Mouse (Mus musculus): Measurements from ENCODE around the gene Kat2a. TPM values are rescaled to one million over a fixed set of nuclear protein-coding genes. Genes with fewer than 3 reads are reported as not detected.

The Kat2a gene
- polyA plus RNA-seq (2017; shearing (Covaris generic)) = 40.1 TPM

GRCm38 (mm10) chr11:100711783-100712615 is at the start of gene Kat2a:
TSS of gene Kat2a (minus strand) at chr11:100712465.

GRCm38 (mm10) chr11:100759611-100760233 is 47.5 kb upstream of the Kat2a start, which contains the start of gene Kcnh4:
TSS of gene Kcnh4 (minus strand) at chr11:100759942.

GRCm38 (mm10) chr11:100738066-100738604 is 25.9 kb upstream of the Kat2a start, which contains the start of gene Rab5c:
TSS of gene Rab5c (minus strand) at chr11:100738215.

GRCm38 (mm10) chr11:100713735-100714533 is 1.7 kb upstream of the Kat2a start, which contains the start of gene Hspb9:
TSS of gene Hspb9 (plus strand) at chr11:100713850.

GRCm38 (mm10) chr11:100703851-100704531 is 8.3 kb downstream of the Kat2a start, which contains the start of gene Dhx58:
TSS of gene Dhx58 (minus strand) at chr11:100704271.

GRCm38 (mm10) chr11:100692164-100692616 is 20.1 kb downstream of the Kat2a start, which contains the start of gene Zfp385c:
TSS of gene Zfp385c (minus strand) at chr11:100692455.

Other genes with a start within 250 kb of the Kat2a start
- 6.8 TPM for gene Klhl11, start 239.7 kb downstream of the Kat2a start, polyA plus RNA-seq (2017; shearing (Covaris generic))
- 187 TPM for gene Acly, start 184.5 kb downstream of the Kat2a start, polyA plus RNA-seq (2017; shearing (Covaris generic))
- 0.14 TPM for gene Ttc25, start 166.9 kb downstream of the Kat2a start, polyA plus RNA-seq (2017; shearing (Covaris generic))
- 118 TPM for gene Cnp, start 137.6 kb downstream of the Kat2a start, polyA plus RNA-seq (2017; shearing (Covaris generic))
- gene Nkiras2, start 93.2 kb downstream of the Kat2a start, polyA plus RNA-seq (2017; shearing (Covaris generic)) = 13.1 TPM
- 444 TPM for gene Dnajc7, start 92.3 kb downstream of the Kat2a start, polyA plus RNA-seq (2017; shearing (Covaris generic))
- gene Zfp385c, start 20.0 kb downstream of the Kat2a start, polyA plus RNA-seq (2017; shearing (Covaris generic)) = not detected
- gene Dhx58, start 8.2 kb downstream of the Kat2a start, polyA plus RNA-seq (2017; shearing (Covaris generic)) = 13.8 TPM
- not detected for gene Hspb9, start 1.4 kb upstream of the Kat2a start, polyA plus RNA-seq (2017; shearing (Covaris generic))
- gene Rab5c, start 25.8 kb upstream of the Kat2a start, polyA plus RNA-seq (2017; shearing (Covaris generic)) = 39.9 TPM
- gene Kcnh4, start 47.5 kb upstream of the Kat2a start, polyA plus RNA-seq (2017; shearing (Covaris generic)) = not detected
- not detected for gene Hcrt, start 50.5 kb upstream of the Kat2a start, polyA plus RNA-seq (2017; shearing (Covaris generic))
- 2.7 TPM for gene Ghdc, start 58.5 kb upstream of the Kat2a start, polyA plus RNA-seq (2017; shearing (Covaris generic))
- 293 TPM for gene Stat5b, start 138.3 kb upstream of the Kat2a start, polyA plus RNA-seq (2017; shearing (Covaris generic))
- gene Stat5a, start 146.9 kb upstream of the Kat2a start, polyA plus RNA-seq (2017; shearing (Covaris generic)) = 161 TPM
- gene Stat3, start 227.1 kb upstream of the Kat2a start, polyA plus RNA-seq (2017; shearing (Covaris generic)) = 338 TPM